Mouse (Mus musculus) induced T-regulatory cell, adult 2 months (primary cell): ENCODE measurements around the gene Ttc29.

Experiments used
- DNase-seq: peaks from one replicate; pipeline ENCODE4 v3.0.0-alpha.2; 2012; ENCODE audit warnings: low read depth

The Ttc29 gene

GRCm38 (mm10) chr8:78426455-78426854, 213.4 kb downstream of the Ttc29 start:
- DNase-seq, result no peak

DNA sequence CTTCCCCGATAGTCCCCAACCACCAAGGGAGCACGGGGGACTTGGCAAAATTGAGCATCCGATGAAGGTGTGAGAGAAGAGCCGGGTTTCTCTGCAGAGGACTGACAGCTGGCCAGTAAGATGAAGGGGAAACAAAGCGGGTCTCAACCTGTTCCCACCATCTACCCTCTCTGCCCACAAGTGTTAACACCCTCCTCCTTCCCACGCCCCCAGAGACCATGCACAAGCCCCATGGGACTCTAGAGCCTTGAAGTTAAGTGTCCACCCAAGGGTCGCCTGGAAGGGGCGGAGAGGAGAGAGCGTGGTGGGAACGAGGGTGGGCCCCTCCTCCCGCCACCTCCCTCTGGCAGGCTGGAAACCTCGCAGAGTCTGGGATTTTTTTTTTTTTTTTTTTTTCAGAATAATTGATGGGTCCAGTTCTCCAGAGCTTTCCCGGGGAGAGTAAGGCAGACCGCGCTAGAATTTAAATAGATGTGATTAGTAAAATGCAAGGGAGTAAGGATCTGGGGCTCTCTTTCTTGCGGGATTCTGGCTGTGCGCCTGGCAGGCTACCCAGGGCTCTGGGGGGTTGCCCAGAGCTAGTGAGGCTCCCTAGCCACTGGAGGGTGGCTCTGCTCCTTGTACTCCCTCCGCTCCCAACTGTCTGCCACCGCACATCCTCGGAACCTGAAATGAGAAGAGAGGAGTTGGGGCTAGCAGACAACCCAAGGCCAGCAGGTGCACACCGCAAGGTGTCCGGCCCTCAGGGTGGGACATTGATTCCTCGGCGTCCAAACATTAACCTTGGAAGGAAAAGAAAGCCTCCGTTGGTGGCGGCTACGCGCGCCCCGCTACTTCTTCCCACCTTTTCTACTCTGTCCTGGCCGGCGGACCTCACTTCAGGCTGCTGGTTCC, 214.0 kb downstream of the Ttc29 start:
- no peak for DNase-seq

DNA sequence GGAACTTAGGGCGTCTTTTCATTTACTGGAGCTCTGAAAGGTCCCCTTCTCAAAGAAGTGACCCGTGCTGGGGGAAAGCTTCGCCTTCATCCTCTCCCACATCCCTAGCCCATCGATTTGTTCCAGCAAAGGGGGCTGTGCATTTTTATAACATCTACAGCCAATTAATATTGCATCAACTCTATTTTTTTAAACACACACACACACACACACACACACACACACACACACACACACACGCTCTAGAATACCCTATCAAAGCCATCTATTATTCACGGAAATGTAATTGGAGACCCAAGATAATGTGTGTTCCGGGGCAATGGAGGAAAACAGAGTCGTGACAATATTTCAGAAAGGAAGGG, 214.7 kb downstream of the Ttc29 start:
- DNase-seq, result no peak

GRCm38 (mm10) chr8:78428148-78428547, 215.1 kb downstream of the Ttc29 start:
- DNase-seq, result no peak

DNA sequence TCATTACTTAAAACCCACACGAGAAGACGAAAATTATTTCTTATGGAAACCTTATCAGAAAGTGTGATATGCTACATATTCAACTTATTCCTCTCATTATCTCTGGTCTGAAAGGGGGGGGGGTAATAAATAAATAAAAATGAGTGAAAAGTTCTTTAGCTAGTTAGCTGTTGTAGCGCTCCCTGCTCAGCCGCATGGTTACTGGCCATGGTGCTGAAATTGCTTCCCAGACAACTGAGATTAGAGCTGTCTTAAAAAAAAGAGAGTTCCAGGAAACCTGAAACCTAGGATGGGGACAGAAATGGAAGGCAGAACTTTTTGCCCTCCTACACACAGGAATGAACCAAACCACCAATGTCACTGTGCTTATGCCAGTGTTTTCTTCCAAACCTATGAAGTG, 218.3 kb downstream of the Ttc29 start:
- peak; percentile 7 for DNase-seq

- no peak for DNase-seq
These were observed 219.4 kb downstream of the Ttc29 start for GRCm38 (mm10) chr8:78432451-78432850.

GRCm38 (mm10) chr8:78433318-78433717, 220.2 kb downstream of the Ttc29 start:
- no peak for DNase-seq

DNA sequence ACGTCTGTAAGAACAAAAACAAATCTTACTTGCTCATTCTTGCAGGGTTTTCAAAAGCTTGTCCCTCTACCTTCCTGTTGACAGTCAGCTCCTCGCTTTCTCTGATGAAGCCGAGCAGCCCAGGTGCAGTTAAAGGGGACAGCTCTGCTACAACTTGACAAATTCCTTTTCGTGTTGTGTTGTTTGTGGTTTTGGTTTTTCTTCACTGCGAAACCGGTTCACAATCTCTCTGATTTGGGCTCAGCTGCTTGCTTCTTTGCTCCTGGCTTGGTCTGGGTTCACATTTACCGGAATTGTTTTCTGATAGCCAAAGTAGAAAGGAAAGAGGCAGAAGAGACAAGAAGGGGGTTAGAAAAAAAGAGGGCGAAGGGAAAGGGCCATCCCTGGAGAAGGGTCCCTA, 221.2 kb downstream of the Ttc29 start:
- no peak for DNase-seq

DNA sequence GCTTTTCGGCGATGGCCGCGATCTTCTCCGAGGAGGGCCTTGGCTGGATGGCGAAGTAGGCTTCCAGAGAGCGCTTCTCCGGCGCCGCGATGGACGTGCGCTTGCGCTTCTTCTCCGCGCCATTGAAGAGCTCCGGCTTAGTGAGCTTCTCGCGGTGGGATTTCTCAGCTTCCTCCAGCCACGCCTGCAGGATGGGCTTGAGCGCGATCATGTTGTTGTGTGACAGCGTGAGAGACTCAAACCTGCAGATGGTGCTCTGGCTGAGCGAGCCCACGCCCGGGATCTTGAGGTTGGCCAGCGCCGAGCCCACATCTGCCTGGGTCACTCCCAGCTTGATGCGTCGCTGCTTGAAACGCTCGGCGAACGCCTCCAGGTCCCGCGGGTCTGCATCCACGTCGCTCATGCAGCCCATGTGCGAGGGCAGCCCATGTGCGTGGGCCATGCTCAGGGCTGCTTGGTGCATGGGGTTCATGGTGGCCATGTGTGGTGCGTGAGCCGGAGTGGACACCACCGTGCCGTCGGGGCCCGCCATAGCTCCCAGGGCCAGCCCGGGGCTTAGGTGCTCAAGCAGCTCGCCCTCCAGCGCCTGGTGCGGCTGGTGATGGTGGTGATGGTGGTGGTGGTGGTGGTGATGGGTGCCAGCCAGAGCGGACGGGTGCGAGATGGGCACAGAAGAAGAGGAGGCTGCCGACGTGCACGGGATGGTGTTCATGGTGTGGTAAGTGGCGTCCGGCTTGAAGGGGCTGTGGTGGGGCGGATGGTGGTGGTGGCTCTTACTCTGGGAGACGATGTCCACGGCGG, 221.9 kb downstream of the Ttc29 start:
- DNase-seq, result no peak

- DNase-seq, result no peak
These were observed 222.5 kb downstream of the Ttc29 start for GRCm38 (mm10) chr8:78435624-78435960.

DNA sequence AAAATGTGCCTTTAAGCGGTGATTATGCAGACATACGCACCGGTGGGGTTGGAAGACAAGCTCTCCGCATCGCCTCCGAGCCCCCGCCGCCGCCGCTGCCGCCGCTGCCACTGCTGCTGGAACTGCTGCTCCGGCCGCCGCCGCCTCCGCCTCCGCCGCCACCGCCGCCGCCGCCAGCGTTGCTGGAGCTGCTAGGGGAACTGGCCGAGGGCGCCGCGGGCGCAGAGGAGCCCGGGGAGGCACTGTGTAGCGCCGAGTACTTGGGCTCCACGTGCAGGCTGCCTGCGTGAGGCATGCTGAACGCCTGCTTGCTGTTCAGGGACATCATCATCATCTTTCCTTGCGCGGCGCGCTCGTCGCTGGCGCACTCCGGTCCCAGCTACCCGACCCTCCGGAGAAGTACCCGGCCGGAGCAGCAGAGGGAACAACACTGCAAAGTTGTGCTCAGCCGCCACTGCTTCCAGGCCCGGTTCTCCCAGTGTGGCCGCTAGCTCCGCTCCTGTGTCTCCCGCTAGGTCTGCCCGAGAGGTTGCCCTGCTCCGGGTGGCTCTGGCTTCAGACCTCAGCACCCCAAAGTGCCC, 223.1 kb downstream of the Ttc29 start, which contains the start of gene Pou4f2:
Gene Pou4f2 (minus strand): TSS at position 575 of the 581 bp plus-strand sequence.
- DNase-seq, result no peak

- no peak for DNase-seq
These were observed 223.6 kb downstream of the Ttc29 start for GRCm38 (mm10) chr8:78436661-78437060.

- no peak for DNase-seq
These were observed 224.3 kb downstream of the Ttc29 start for GRCm38 (mm10) chr8:78437140-78438045.

GRCm38 (mm10) chr8:78438121-78438520, 225.0 kb downstream of the Ttc29 start:
- DNase-seq, result no peak

DNA sequence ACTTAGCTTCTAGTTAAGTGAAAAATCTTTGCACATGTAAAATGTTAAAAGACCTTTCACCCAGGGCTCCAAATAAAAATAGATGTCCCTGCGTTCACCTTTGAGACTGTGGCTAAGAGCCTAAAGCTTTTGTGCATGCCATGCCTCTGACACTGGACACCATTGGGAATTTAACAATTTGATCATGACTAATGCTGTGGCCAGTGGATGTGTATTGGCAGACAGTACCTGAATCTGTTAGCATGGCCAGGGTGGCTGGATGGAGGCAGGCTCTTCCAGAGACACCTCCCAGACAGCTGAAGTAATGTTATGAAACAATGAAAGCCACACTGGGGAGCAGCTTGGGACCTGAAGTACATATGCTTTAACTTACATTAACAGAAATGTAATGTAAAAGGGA, 229.7 kb downstream of the Ttc29 start:
- no peak for DNase-seq
